Mouse (Mus musculus) E14TG2a.4 (cell line): Measurements from ENCODE around the gene Cpsf7.

Experiments
- CTCF ChIP-seq: conservative IDR thresholded peaks from 2 replicates; pipeline ENCODE4 v1.5.1; 2014; ENCODE audit warnings: low read length
- NANOG ChIP-seq: IDR thresholded peaks from 2 replicates; pipeline ENCODE4 v1.6.1; 2014; ENCODE audit warnings: borderline replicate concordance, low read length, mixed read lengths
- POU5F1 ChIP-seq: IDR thresholded peaks from 2 replicates; pipeline ENCODE4 v1.6.1; 2014; ENCODE audit warnings: low read length, borderline replicate concordance

GRCm38 (mm10) chr19:10479541-10479940 lies 45.5 kb upstream of the Cpsf7 start:
- TF ChIP-seq CTCF (no peak), NANOG (no peak), POU5F1 (no peak)
